Mouse (Mus musculus) cerebellum, postnatal 14 days (tissue): ENCODE measurements around the gene Chd3.
"Not testable (repeated sequence)": the region's sequence is repeated elsewhere in the genome, so short reads cannot be mapped to it uniquely, and the experiment has no call there.

Source experiments
- DNase-seq, 2 experiments: peaks; one replicate each; pipeline ENCODE4 v3.0.0; 2021; ENCODE audit warnings: mixed read lengths in 2 of 2

Chd3 gene

GRCm38 (mm10) chr11:69322693-69323471 is 46.3 kb downstream of the Chd3 start:
- DNase-seq, result peak in 1 of 2 experiments; percentile 18

GRCm38 (mm10) chr11:69322010-69322409 is 47.2 kb downstream of the Chd3 start:
- DNase-seq, result peak; percentile 61 to 83

GRCm38 (mm10) chr11:69321580-69321979 is 47.6 kb downstream of the Chd3 start:
- no peak for DNase-seq

GRCm38 (mm10) chr11:69318000-69318399 is 51.2 kb downstream of the Chd3 start:
- not testable (repeated sequence) for DNase-seq

GRCm38 (mm10) chr11:69316361-69316760 is 52.8 kb downstream of the Chd3 start:
- DNase-seq, result no peak

- peak in 1 of 2 experiments; percentile 57 for DNase-seq
These were observed 57.9 kb downstream of the Chd3 start for GRCm38 (mm10) chr11:69311266-69311665.

GRCm38 (mm10) chr11:69306039-69306438 is 63.2 kb downstream of the Chd3 start:
- no peak for DNase-seq

GRCm38 (mm10) chr11:69305291-69305690 is 63.9 kb downstream of the Chd3 start:
- DNase-seq, result no peak

- DNase-seq, result peak in 1 of 2 experiments; percentile 48
These were observed 66.4 kb downstream of the Chd3 start for GRCm38 (mm10) chr11:69302817-69303216.

- DNase-seq, result no peak
These were observed 71.0 kb downstream of the Chd3 start for GRCm38 (mm10) chr11:69298231-69298630.

GRCm38 (mm10) chr11:69297799-69298198 is 71.4 kb downstream of the Chd3 start:
- DNase-seq, result no peak

GRCm38 (mm10) chr11:69295286-69295685 is 73.9 kb downstream of the Chd3 start:
- no peak for DNase-seq
